Mouse (Mus musculus) embryonic facial prominence, embryonic 11.5 days (tissue): ENCODE data around the gene Tmod1. TPM values are rescaled to one million over a fixed set of nuclear protein-coding genes. Genes with fewer than 3 reads are reported as not detected.

Experiments
- ATAC-seq: fragments of 200-750 bp; cut with Nextera tagmentation; replicated peaks from 2 replicates; pipeline ENCODE4 v1.8.0; 2017; ENCODE audit warnings: low read depth; ENCODE audit not compliant: insufficient number of reproducible peaks, low FRiP score, low TSS enrichment
- DNase-seq: peaks from one replicate; pipeline ENCODE4 v3.0.0-alpha.2; 2015; ENCODE audit warnings: low spot score
- H3K27ac ChIP-seq: fragments of 300-500 bp; sonication (generic); replicated peaks from 2 replicates; pipeline ENCODE4 v1.5.1; 2014; ENCODE audit warnings: mild to moderate bottlenecking, low read depth, low read length, control low read depth
- H3K27me3 ChIP-seq: fragments of 300-500 bp; sonication (generic); 2 replicates; pipeline ENCODE4 v1.6.1; 2014; ENCODE audit warnings: mild to moderate bottlenecking, low read length, moderate library complexity, mixed read lengths; ENCODE audit not compliant: control insufficient read depth, insufficient read depth
- H3K36me3 ChIP-seq: fragments of 300-500 bp; sonication (generic); replicated peaks from 2 replicates; pipeline ENCODE4 v1.6.1; 2014; ENCODE audit warnings: low read depth, mild to moderate bottlenecking, low read length, moderate library complexity, mixed read lengths; ENCODE audit not compliant: control insufficient read depth, insufficient read depth
- H3K4me1 ChIP-seq: fragments of 300-500 bp; sonication (generic); 2 replicates; pipeline ENCODE4 v1.6.1; 2014; ENCODE audit warnings: low read length, mixed read lengths; ENCODE audit not compliant: control insufficient read depth, insufficient read depth
- H3K4me2 ChIP-seq: fragments of 300-500 bp; sonication (generic); 2 replicates; pipeline ENCODE4 v1.6.1; 2014; ENCODE audit warnings: low read depth, mild to moderate bottlenecking, control low read depth, low read length, moderate library complexity
- H3K4me3 ChIP-seq: fragments of 300-500 bp; sonication (generic); 2 replicates; pipeline ENCODE4 v1.5.1; 2014; ENCODE audit warnings: low read depth, low read length, control low read depth
- H3K9ac ChIP-seq: fragments of 300-500 bp; sonication (generic); replicated peaks from 2 replicates; pipeline ENCODE4 v1.6.1; 2014; ENCODE audit warnings: mild to moderate bottlenecking, control low read depth, low read length
- H3K9me3 ChIP-seq: fragments of 300-500 bp; sonication (generic); replicated peaks from 2 replicates; pipeline ENCODE4 v1.6.1; 2016; ENCODE audit warnings: mild to moderate bottlenecking, low read length, inconsistent platforms, mixed read lengths; ENCODE audit not compliant: control insufficient read depth
- WGBS: fragments of 180-500 bp; shearing (Covaris S2); extraction: QIAGEN DNeasy Blood & Tissue Kit; methylation state at CpG from one replicate; pipeline ENCODE4 v1.1.7; 2014; 5-methylcytosine and 5-hydroxymethylcytosine counted together
- polyA plus RNA-seq: library from polyadenylated mRNA; unstranded; fragments of >200 nt; fragmentation: Nextera tagmentation; extraction: Ambion mirVana; gene quantifications from 2 replicates; pipeline ENCODE4 v1.2.1, GENCODE M21; 2014

Gene Tmod1
- polyA plus RNA-seq, 1 experiment from 2014 or later: 4.8 TPM

DNA sequence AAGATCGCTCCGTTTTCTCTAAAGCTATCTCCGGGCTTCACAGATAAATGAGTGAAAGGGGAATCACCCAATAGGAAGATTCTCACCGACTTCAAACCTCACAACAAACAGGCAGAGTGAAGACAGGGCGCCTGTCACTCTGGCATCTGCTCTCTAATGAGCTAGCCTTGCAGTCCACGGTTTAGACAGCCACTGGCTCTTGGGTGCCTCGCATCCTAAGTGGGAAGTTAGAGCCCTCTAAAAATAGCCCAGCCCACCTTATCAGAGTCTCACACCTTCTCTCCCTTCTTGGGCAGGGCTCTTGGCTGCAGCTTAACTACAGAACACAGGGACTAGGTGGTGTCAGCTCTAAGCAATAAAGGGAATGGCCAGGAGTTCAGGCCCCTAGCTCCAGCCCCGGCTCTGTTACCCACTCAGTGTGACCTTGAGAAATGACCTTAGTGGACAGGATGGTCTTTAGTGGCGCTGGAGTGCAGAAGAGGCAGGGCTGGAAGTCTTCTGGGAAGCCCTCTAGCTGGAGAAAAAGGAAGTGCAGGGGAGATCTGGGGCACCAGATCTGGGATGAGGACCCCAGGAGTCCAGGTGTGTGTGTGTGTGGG is 2.0 kb downstream of the Tmod1 start:
- peaks cover 4% of the 10 kb centered on the region; the same call in 1 of the 2 replicates for H3K4me1 ChIP-seq
- ATAC-seq (no peak), DNase-seq (peak; percentile 33)
- H3K4me3 ChIP-seq: 0 out of 2 replicates have a peak overlapping the region, but pooled peaks have one; percentile 2
- peaks cover 32% of the 10 kb centered on the region for H3K27me3 ChIP-seq
- H3K36me3 ChIP-seq: no peaks in the 10 kb centered on the region
- no peak overlapping the region for H3K27ac ChIP-seq
- no peak overlapping the region for H3K9ac ChIP-seq
- H3K9me3 ChIP-seq: no peaks in the 10 kb centered on the region
- H3K4me2 ChIP-seq: no peak overlapping the region
- WGBS: 22% methylated on average over 9 of the region's 9 CpGs

DNA sequence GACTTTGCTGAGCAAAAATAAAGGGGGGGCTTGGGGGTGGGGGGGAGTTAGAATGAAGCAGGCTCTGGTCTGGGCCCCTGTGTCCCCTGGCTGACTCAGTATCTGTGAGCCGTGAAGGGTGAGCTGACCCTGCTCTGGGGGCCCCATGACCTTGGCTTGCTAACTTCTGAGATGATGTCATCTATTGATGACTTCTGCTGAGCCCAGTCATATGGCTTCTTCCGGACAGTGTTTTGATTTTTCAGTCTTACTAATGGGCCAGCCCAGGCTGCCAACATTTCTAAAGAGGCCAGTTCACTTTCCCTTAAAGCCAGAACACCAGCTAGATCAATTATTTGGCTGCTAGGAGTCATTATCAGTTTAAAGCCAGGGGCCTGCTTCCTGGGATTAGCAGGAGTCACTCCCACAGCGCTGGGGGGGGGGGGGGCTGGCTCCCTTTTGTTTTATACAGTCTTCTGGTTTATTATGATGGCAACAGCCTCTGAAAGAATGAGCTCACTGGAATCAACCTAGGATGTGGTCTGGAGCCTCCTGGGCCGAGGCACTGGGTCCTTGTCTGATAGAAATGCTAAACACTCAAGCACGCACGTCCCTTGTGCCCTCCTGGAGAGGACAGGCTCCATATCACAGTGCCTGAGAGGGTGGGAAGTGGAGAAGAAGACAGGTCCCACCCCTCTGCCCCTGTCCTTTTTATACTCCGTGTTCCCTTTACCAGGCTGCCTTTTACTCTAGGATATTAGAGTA is 3.2 kb downstream of the Tmod1 start:
- Histone ChIP-seq H3K9me3 (no peaks in the 10 kb centered on the region), H3K27ac (no peak overlapping the region; the same call in 1 of the 2 replicates), H3K4me3 (no peak overlapping the region), H3K4me1 (peaks cover 4% of the 10 kb centered on the region; the same call in 1 of the 2 replicates), H3K27me3 (peaks cover 32% of the 10 kb centered on the region), H3K36me3 (no peaks in the 10 kb centered on the region), H3K4me2 (no peak overlapping the region), H3K9ac (no peak overlapping the region)
- DNase-seq (no peak), ATAC-seq (no peak)
- WGBS: 30% methylated on average over 7 of the region's 7 CpGs

DNA sequence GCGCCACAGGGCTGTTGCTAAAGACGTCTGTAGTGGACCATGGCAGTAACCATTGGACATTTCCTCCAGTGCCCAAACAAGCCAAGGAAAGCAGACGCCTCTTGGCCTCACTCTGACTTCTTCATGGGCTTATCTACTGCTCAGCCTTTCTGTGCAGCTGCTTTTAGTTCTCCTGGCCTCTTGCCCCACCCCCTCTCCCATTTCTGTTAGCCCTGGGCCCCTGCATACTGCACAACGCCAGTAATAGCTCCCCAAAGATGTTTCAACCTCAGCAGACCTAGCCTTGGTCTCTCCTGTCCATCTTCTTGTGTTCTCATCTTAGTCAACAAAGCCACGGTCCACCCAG is 3.7 kb downstream of the Tmod1 start:
- peaks cover 4% of the 10 kb centered on the region; the same call in 1 of the 2 replicates for H3K4me1 ChIP-seq
- WGBS: 44% methylated on average over 5 of the region's 5 CpGs
- H3K4me2 ChIP-seq: no peak overlapping the region
- no peak overlapping the region for H3K4me3 ChIP-seq
- no peak overlapping the region for H3K9ac ChIP-seq
- DNase-seq: no peak
- H3K27me3 ChIP-seq: peaks cover 32% of the 10 kb centered on the region
- ATAC-seq: no peak
- no peaks in the 10 kb centered on the region for H3K36me3 ChIP-seq
- H3K9me3 ChIP-seq: no peaks in the 10 kb centered on the region
- H3K27ac ChIP-seq: no peak overlapping the region

DNA sequence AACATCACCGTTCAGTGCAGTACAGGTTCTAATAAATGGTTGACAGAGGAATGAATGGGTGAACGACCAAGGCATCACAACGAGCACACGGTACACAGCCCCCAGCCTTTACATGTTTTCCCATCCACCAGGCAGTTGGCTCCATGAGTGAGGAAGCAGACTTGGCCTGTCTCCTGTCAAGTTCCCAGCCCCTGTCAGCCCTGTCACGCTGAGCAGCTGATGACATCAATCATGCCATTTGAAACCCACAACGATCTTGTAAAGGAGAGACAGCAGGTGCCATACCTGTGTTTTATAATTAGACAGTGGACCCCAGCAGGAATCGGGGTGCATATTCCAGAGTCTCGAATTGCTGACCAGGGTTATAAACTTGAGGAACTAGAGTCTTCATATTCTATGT is 4.6 kb downstream of the Tmod1 start:
- 80% methylated on average over 8 of the region's 8 CpGs for WGBS
- DNase-seq (no peak), ATAC-seq (no peak)
- Histone ChIP-seq H3K4me1 (peaks cover 4% of the 10 kb centered on the region; the same call in 1 of the 2 replicates), H3K9ac (no peak overlapping the region), H3K36me3 (no peaks in the 10 kb centered on the region), H3K4me3 (no peak overlapping the region), H3K9me3 (no peaks in the 10 kb centered on the region), H3K27ac (no peak overlapping the region), H3K4me2 (no peak overlapping the region), H3K27me3 (peaks cover 29% of the 10 kb centered on the region)

DNA sequence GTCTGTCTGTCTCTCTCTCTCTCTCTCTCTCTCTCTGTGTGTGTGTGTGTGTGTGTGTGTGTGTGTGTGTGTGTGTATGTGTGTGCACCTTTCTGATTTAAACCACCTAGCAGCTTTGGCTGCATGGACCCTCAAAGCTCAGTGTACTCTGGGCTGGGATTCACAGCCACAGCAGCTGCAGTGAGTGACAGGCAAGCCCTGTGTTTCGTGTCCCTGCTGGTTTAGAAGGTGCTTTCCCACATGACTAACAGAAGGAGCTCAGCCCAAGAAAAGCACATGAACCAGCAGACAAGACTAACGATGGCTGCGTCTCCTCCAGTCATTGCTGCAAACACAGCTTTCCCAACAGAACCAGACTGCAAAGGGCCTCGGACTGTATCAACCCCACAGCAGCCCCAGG is 9.2 kb downstream of the Tmod1 start:
- H3K4me2 ChIP-seq: no peak overlapping the region
- H3K36me3 ChIP-seq: no peaks in the 10 kb centered on the region
- H3K27me3 ChIP-seq: no peaks in the 10 kb centered on the region
- H3K27ac ChIP-seq: no peak overlapping the region
- DNase-seq (no peak), ATAC-seq (no peak)
- no peaks in the 10 kb centered on the region for H3K9me3 ChIP-seq
- H3K4me3 ChIP-seq: no peak overlapping the region
- H3K9ac ChIP-seq: no peak overlapping the region
- no peaks in the 10 kb centered on the region for H3K4me1 ChIP-seq
- WGBS: 69% methylated on average over 4 of the region's 4 CpGs

DNA sequence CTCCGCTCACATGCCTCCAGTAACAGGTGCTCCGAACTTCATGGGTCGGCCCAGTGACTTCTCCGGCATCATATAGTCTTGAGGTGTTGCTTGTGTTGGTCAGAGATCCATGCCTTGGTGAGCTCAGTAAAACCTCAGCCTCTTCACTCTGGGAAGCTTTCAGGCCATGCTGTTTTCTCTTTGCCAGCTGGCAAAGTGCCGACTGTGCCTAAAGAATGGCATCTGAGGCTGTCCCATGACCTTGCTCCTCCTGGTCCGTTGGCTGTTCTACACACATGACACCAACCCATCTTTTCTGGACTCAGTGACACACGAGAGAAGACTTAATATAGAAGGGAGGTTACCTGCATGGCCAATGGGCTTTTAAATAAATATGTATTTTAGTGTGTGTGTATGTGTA is 9.7 kb downstream of the Tmod1 start:
- H3K36me3 ChIP-seq: no peaks in the 10 kb centered on the region
- DNase-seq: no peak
- ATAC-seq: no peak
- no peaks in the 10 kb centered on the region for H3K9me3 ChIP-seq
- H3K9ac ChIP-seq: no peak overlapping the region
- no peaks in the 10 kb centered on the region for H3K4me1 ChIP-seq
- H3K27ac ChIP-seq: no peak overlapping the region
- 92% methylated on average over 7 of the region's 7 CpGs for WGBS
- no peak overlapping the region for H3K4me3 ChIP-seq
- no peaks in the 10 kb centered on the region for H3K27me3 ChIP-seq
- H3K4me2 ChIP-seq: no peak overlapping the region

DNA sequence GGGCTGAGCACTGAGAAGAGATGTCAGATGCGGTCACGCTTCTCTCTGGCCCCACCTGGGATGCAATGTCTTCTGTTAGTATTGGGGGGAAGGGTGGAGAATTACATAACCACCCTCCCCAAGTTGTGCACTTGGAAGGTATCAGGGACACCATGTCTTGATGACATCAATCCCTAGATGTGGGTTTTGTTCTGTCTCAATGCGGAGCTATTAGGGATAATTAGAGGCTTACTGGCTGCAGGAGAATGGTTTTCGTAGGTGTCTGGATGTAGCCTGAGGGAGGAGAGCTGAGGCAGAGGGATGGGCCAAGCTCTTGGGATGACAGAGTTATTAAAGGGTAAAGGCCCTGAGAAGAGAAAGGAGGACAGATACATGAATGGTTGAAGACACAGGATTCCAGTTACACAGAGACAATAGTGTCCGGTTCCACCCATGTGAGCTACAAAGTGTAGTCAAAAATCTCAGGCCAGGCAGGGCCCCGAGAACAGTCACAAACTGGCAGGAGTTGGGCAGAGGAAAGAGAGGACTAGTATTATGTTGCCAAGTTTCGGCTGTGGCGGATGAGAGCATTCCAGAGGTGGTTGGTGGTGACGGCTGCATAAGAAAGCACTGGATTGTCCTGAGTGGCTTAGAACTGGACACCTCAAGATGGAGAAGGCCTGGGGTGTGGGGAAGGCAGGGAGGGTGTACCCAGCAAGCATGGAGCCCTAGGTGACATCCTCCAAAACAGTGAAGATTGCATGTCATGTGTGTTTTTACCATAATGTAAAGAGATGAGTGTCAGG is 14.8 kb downstream of the Tmod1 start:
- Histone ChIP-seq H3K27me3 (no peaks in the 10 kb centered on the region), H3K9me3 (no peaks in the 10 kb centered on the region), H3K36me3 (no peaks in the 10 kb centered on the region), H3K27ac (no peak overlapping the region), H3K9ac (no peak overlapping the region), H3K4me3 (no peak overlapping the region), H3K4me2 (no peak overlapping the region), H3K4me1 (no peaks in the 10 kb centered on the region)
- DNase-seq (no peak), ATAC-seq (no peak)
- whole genome bisulfite sequencing: 76% methylated on average over 9 of the region's 9 CpGs

DNA sequence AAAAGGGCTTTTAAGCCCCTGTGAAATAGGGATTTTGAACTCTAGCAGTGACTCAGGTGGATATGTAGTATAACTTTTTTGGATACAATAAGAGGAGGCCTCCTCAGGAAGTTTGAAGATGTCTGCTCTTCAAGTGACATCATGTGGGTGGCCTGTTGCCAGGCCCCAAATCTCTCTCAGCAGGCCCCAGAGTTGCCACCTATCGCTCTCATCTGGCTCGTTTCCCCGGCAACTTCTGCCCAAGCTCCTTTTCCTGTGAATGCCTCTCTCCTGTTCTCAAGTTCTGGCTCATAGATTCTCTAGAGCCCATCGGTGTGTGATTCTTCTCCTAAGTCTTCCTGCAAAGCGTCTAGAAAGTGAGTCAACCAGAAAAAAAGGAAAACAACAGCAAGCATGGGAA is 17.4 kb downstream of the Tmod1 start:
- 90% methylated on average over 5 of the region's 5 CpGs for WGBS
- H3K27ac ChIP-seq: no peak overlapping the region
- no peaks in the 10 kb centered on the region for H3K27me3 ChIP-seq

More for the DNA sequence above, 17.4 kb downstream of the Tmod1 start:
- Histone ChIP-seq H3K36me3 (no peaks in the 10 kb centered on the region), H3K4me1 (no peaks in the 10 kb centered on the region), H3K4me3 (no peak overlapping the region), H3K4me2 (no peak overlapping the region), H3K9me3 (no peaks in the 10 kb centered on the region), H3K9ac (no peak overlapping the region)
- DNase-seq (no peak), ATAC-seq (no peak)
